32 mouse cellular contexts compared by ENCODE assay signal in genomic region chr15:99549901-99550300, GRCm38 (mm10). TPM values are rescaled to one million over a fixed set of nuclear protein-coding genes. Genes with fewer than 3 reads are reported as not detected.
DNase-seq lines count a peak whose midpoint lies in the region; ATAC-seq and TF ChIP-seq lines count a peak whose summit lies in the region.
"Had no signal": no experiment of that assay in that cellular context is flagged by ENCODE, and none has a peak within 500 bp of the region (broad histone marks: within the 10 kb centered on the region; RNA-seq: fewer than 3 reads in every experiment).

No protein-coding gene starts in this region.

- H3K27me3 ChIP-seq in forebrain, postnatal 0 days (ENCODE audit: insufficient read depth, low read length), result no peaks in the 10 kb centered on the region
- H3K27me3 ChIP-seq: hindbrain, embryonic 12.5 days; hindbrain, embryonic 15.5 days had no signal

- H3K4me2 ChIP-seq in forebrain, postnatal 0 days (ENCODE audit: low read depth), result no peak overlapping the region
- H3K4me2 ChIP-seq: heart, embryonic 13.5 days; hindbrain, embryonic 12.5 days; hindbrain, embryonic 15.5 days had no signal

- ATAC-seq in forebrain, postnatal 0 days, result no peak
- ATAC-seq: forebrain, embryonic 14.5 days; intestine, postnatal 0 days had no signal

- no peak overlapping the region for H3K27ac ChIP-seq in forebrain, postnatal 0 days (ENCODE audit: low read depth, low read length)
- H3K27ac ChIP-seq: heart, adult 2 months; heart, embryonic 10.5 days; heart, embryonic 13.5 days; hindbrain, embryonic 12.5 days; hindbrain, embryonic 15.5 days had no signal

- no peak overlapping the region for H3K4me3 ChIP-seq in forebrain, postnatal 0 days (ENCODE audit: low read depth, low read length)
- H3K4me3 ChIP-seq: heart, adult 2 months; heart, embryonic 10.5 days; heart, embryonic 13.5 days; hindbrain, embryonic 12.5 days; hindbrain, embryonic 15.5 days had no signal

- 55% methylated on average over 2 of the region's 2 CpGs for WGBS in forebrain, postnatal 0 days

- no peaks in the 10 kb centered on the region for H3K9me3 ChIP-seq in forebrain, postnatal 0 days (ENCODE audit: low read length)
- H3K9me3 ChIP-seq: G1E; heart, embryonic 10.5 days; heart, embryonic 13.5 days; hindbrain, embryonic 12.5 days; hindbrain, embryonic 15.5 days had no signal

- no peak for TF ChIP-seq CTCF in forebrain, postnatal 0 days (IDR thresholded peaks at IDR 0.05; ENCODE audit: low read depth)

- peak; percentile 7 for DNase-seq in gastrocnemius, adult 18-20 months (ENCODE audit: low spot score)
- DNase-seq in gastrocnemius, postnatal 10 days, result no peak
- DNase-seq in ES-CJ7 (ENCODE audit: low read depth, low spot score) (peak; percentile 87), R1 (ENCODE audit: low read depth, low spot score) (peak; percentile 18)
- DNase-seq in cerebellum, adult 18-20 months, result no peak
- no peak for DNase-seq in c-Kit-positive CD71-positive TER-119-positive erythroid progenitor cells, embryonic 14.5 days (ENCODE audit: low spot score)
- no peak for DNase-seq in forebrain, postnatal 0 days
- DNase-seq: B cell, adult 2 months; cerebellum, adult 11-12 months; cerebellum, adult 9-10 months; cerebellum, postnatal 14 days; gastrocnemius, postnatal 36 days; heart, adult 2 months; heart, postnatal 14 days; heart, postnatal 4 days; kidney, adult 2 months had no signal

- no peak overlapping the region for H3K9ac ChIP-seq in forebrain, postnatal 0 days
- H3K9ac ChIP-seq: heart, embryonic 13.5 days; hindbrain, embryonic 12.5 days; hindbrain, embryonic 15.5 days had no signal

- no peaks in the 10 kb centered on the region; the same call in 1 of the 2 replicates for H3K36me3 ChIP-seq in forebrain, postnatal 0 days (ENCODE audit: insufficient read depth)
- H3K36me3 ChIP-seq: G1E; heart, embryonic 10.5 days; heart, embryonic 13.5 days; hindbrain, embryonic 12.5 days; hindbrain, embryonic 15.5 days had no signal

- H3K4me1 ChIP-seq in forebrain, postnatal 0 days (ENCODE audit: insufficient read depth), result no peaks in the 10 kb centered on the region
- H3K4me1 ChIP-seq: heart, embryonic 13.5 days had no signal

RNA-seq across cellular contexts. Expression of gene Faim2, which starts 21.9 kb away (rescaled TPM):
- total RNA-seq in gastrocnemius, adult 18-20 months (2021), result under 1 TPM in 1 of 2 experiments, not detected in 1; 0.12 TPM
- under 1 TPM; 0.43 to 0.59 TPM for total RNA-seq in gastrocnemius, postnatal 10 days (2021)
- 19.2 and 25.6 TPM in 2 replicates for total RNA-seq in forebrain, postnatal 0 days (2014; rRNA removed)
- 44.6 and 57.4 TPM in 2 replicates for polyA plus RNA-seq in forebrain, postnatal 0 days (2015; fragmentation: Nextera tagmentation; extraction: Ambion mirVana)
- total RNA-seq: granulocyte monocyte progenitor cell, adult 5-6 weeks; heart, postnatal 4 days had no signal
- polyA plus RNA-seq: G1E had no signal

RNA-seq across cellular contexts. Expression of gene Aqp2, which starts 29.0 kb away (rescaled TPM):
- total RNA-seq in gastrocnemius, adult 18-20 months (2021), result not detected
- total RNA-seq in gastrocnemius, postnatal 10 days (2021), result not detected
- total RNA-seq in forebrain, postnatal 0 days (2014; rRNA removed), result not detected in 2 replicates
- polyA plus RNA-seq in forebrain, postnatal 0 days (2015; fragmentation: Nextera tagmentation; extraction: Ambion mirVana), result not detected in 2 replicates
- total RNA-seq: CH12.LX; gastrocnemius, postnatal 36 days; granulocyte monocyte progenitor cell, adult 5-6 weeks; heart, postnatal 14 days; heart, postnatal 4 days had no signal
- polyA plus RNA-seq: embryonic facial prominence, embryonic 11.5 days; forebrain, embryonic 11.5 days; forebrain, embryonic 14.5 days; G1E; heart, embryonic 13.5 days; hindbrain, embryonic 12.5 days; hindbrain, embryonic 15.5 days; intestine, embryonic 14.5 days; intestine, postnatal 0 days had no signal

RNA-seq across cellular contexts. Expression of gene Aqp5, which starts 40.7 kb away (rescaled TPM):
- total RNA-seq in gastrocnemius, adult 18-20 months (2021), result under 1 TPM in 1 of 2 experiments, not detected in 1; 0.30 TPM
- under 1 TPM in 1 of 2 experiments, not detected in 1; 0.49 TPM for total RNA-seq in gastrocnemius, postnatal 10 days (2021)
- total RNA-seq in forebrain, postnatal 0 days (2014; rRNA removed), result 0.46 and 0.76 TPM in 2 replicates
- polyA plus RNA-seq in forebrain, postnatal 0 days (2015; fragmentation: Nextera tagmentation; extraction: Ambion mirVana), result 0.59 and 0.64 TPM in 2 replicates
- total RNA-seq: CH12.LX; gastrocnemius, postnatal 36 days; granulocyte monocyte progenitor cell, adult 5-6 weeks had no signal
- polyA plus RNA-seq: embryonic facial prominence, embryonic 11.5 days; G1E; intestine, postnatal 0 days had no signal

RNA-seq across cellular contexts. Expression of gene Aqp6, which starts 51.3 kb away (rescaled TPM):
- not detected for total RNA-seq in gastrocnemius, adult 18-20 months (2021)
- total RNA-seq in gastrocnemius, postnatal 10 days (2021), result not detected
- not detected in 2 replicates for total RNA-seq in forebrain, postnatal 0 days (2014; rRNA removed)
- polyA plus RNA-seq in forebrain, postnatal 0 days (2015; fragmentation: Nextera tagmentation; extraction: Ambion mirVana), result 0.06 TPM in 1 of 2 replicates, not detected in the other
- total RNA-seq: adrenal gland, adult 18-20 months; adrenal gland, postnatal 14 days; CH12.LX; G1E; gastrocnemius, postnatal 36 days; granulocyte monocyte progenitor cell, adult 5-6 weeks; heart, postnatal 14 days; heart, postnatal 4 days had no signal
- polyA plus RNA-seq: embryonic facial prominence, embryonic 11.5 days; embryonic facial prominence, embryonic 14.5 days; forebrain, embryonic 11.5 days; G1E; heart, embryonic 10.5 days; heart, embryonic 13.5 days; heart, embryonic 16.5 days; intestine, embryonic 14.5 days; intestine, postnatal 0 days had no signal

Comparison
In these comparisons a context has a peak if more than half of its experiments do, and no peak if none do; other contexts are left out.
1. DNase-seq: peak in gastrocnemius, adult 18-20 months (single experiment), ES-CJ7 (single experiment) and R1 (single experiment); none in gastrocnemius, postnatal 10 days (single experiment), cerebellum, adult 18-20 months (0 of 2), c-Kit-positive CD71-positive TER-119-positive erythroid progenitor cells, embryonic 14.5 days (single experiment) and forebrain, postnatal 0 days (single experiment).
2. RNA of gene Faim2, which starts 21.9 kb away (total RNA-seq): 19.2 to 25.6 TPM in forebrain, postnatal 0 days; 0.43 to 0.59 TPM in gastrocnemius, postnatal 10 days and 0.12 TPM in gastrocnemius, adult 18-20 months; every median in the first group is over 10 times any median in the second.